30 mouse cellular contexts compared by ENCODE assay signal in genomic region chr19:25504878-25505277, GRCm38 (mm10). TPM values are rescaled to one million over a fixed set of nuclear protein-coding genes. Genes with fewer than 3 reads are reported as not detected.
DNase-seq lines count a peak whose midpoint lies in the region; ATAC-seq and TF ChIP-seq lines count a peak whose summit lies in the region.
"Had no signal": no experiment of that assay in that cellular context is flagged by ENCODE, and none has a peak within 500 bp of the region (broad histone marks: within the 10 kb centered on the region; RNA-seq: fewer than 3 reads in every experiment).

No protein-coding gene starts in this region.

- no peak overlapping the region for H3K9ac ChIP-seq in embryonic facial prominence, embryonic 12.5 days
- H3K9ac ChIP-seq in liver, postnatal 0 days (replicated peaks), result no peak overlapping the region
- no peak overlapping the region for H3K9ac ChIP-seq in liver, embryonic 12.5 days
- no peak overlapping the region for H3K9ac ChIP-seq in embryonic facial prominence, embryonic 14.5 days (ENCODE audit: low read depth, low read length)
- H3K9ac ChIP-seq: forebrain, embryonic 13.5 days; hindbrain, embryonic 12.5 days; kidney, embryonic 15.5 days; midbrain, embryonic 12.5 days had no signal

- peaks cover 13% of the 10 kb centered on the region for H3K4me1 ChIP-seq in embryonic facial prominence, embryonic 12.5 days
- peaks cover 18% of the 10 kb centered on the region for H3K4me1 ChIP-seq in embryonic facial prominence, embryonic 10.5 days
- H3K4me1 ChIP-seq in liver, postnatal 0 days (ENCODE audit: insufficient read depth), result peaks cover 9% of the 10 kb centered on the region
- peaks cover 6% of the 10 kb centered on the region; the same call in 1 of the 2 replicates for H3K4me1 ChIP-seq in liver, embryonic 12.5 days
- peaks cover 9% of the 10 kb centered on the region for H3K4me1 ChIP-seq in embryonic facial prominence, embryonic 14.5 days (ENCODE audit: control insufficient read depth, insufficient read depth, low read length)

- no peak for TF ChIP-seq CTCF in liver, postnatal 0 days (IDR thresholded peaks at IDR 0.05; ENCODE audit: low read depth)

- H3K36me3 ChIP-seq in embryonic facial prominence, embryonic 12.5 days, result no peaks in the 10 kb centered on the region
- no peaks in the 10 kb centered on the region for H3K36me3 ChIP-seq in embryonic facial prominence, embryonic 10.5 days (replicated peaks)
- H3K36me3 ChIP-seq in liver, postnatal 0 days (replicated peaks; ENCODE audit: insufficient read depth, low read length), result no peaks in the 10 kb centered on the region
- no peaks in the 10 kb centered on the region for H3K36me3 ChIP-seq in liver, embryonic 12.5 days
- no peaks in the 10 kb centered on the region for H3K36me3 ChIP-seq in embryonic facial prominence, embryonic 14.5 days (ENCODE audit: control insufficient read depth, insufficient read depth, low read length)
- H3K36me3 ChIP-seq: G1E; hindbrain, embryonic 12.5 days; kidney, embryonic 15.5 days; midbrain, embryonic 12.5 days had no signal

- H3K27me3 ChIP-seq in embryonic facial prominence, embryonic 12.5 days, result peaks cover 70% of the 10 kb centered on the region
- H3K27me3 ChIP-seq in embryonic facial prominence, embryonic 10.5 days (replicated peaks; ENCODE audit: low read depth, poor library complexity, severe bottlenecking), result peaks cover 85% of the 10 kb centered on the region
- H3K27me3 ChIP-seq in liver, postnatal 0 days (ENCODE audit: insufficient read depth, low read length), result peaks cover 62% of the 10 kb centered on the region
- peaks cover 75% of the 10 kb centered on the region for H3K27me3 ChIP-seq in liver, embryonic 12.5 days (replicated peaks)
- H3K27me3 ChIP-seq in embryonic facial prominence, embryonic 14.5 days (replicated peaks; ENCODE audit: control insufficient read depth, insufficient read depth, low read length), result peaks cover 73% of the 10 kb centered on the region

- H3K27ac ChIP-seq in embryonic facial prominence, embryonic 12.5 days, result no peak overlapping the region
- H3K27ac ChIP-seq in embryonic facial prominence, embryonic 10.5 days (replicated peaks), result no peak overlapping the region
- no peak overlapping the region for H3K27ac ChIP-seq in liver, postnatal 0 days (ENCODE audit: low read depth)
- H3K27ac ChIP-seq in liver, embryonic 12.5 days, result no peak overlapping the region
- no peak overlapping the region for H3K27ac ChIP-seq in embryonic facial prominence, embryonic 14.5 days (replicated peaks; ENCODE audit: low read depth, low read length)
- H3K27ac ChIP-seq: forebrain, embryonic 13.5 days; gastrocnemius, adult 2 months; hindbrain, embryonic 12.5 days; kidney, embryonic 15.5 days; midbrain, embryonic 12.5 days had no signal

- peaks cover 3% of the 10 kb centered on the region; the same call in 1 of the 2 replicates for H3K9me3 ChIP-seq in embryonic facial prominence, embryonic 12.5 days
- peaks cover 9% of the 10 kb centered on the region for H3K9me3 ChIP-seq in embryonic facial prominence, embryonic 10.5 days
- H3K9me3 ChIP-seq in liver, postnatal 0 days (ENCODE audit: low read length), result no peaks in the 10 kb centered on the region
- H3K9me3 ChIP-seq in liver, embryonic 12.5 days (replicated peaks), result no peaks in the 10 kb centered on the region
- H3K9me3 ChIP-seq in embryonic facial prominence, embryonic 14.5 days (ENCODE audit: control insufficient read depth, low read length), result peaks cover 10% of the 10 kb centered on the region; the same call in 1 of the 2 replicates
- H3K9me3 ChIP-seq: forebrain, embryonic 13.5 days; hindbrain, embryonic 12.5 days; kidney, embryonic 15.5 days; midbrain, embryonic 12.5 days had no signal

- H3K4me3 ChIP-seq in embryonic facial prominence, embryonic 12.5 days, result peak overlapping the region; percentile 31; the same call in 1 of the 2 replicates
- no peak overlapping the region for H3K4me3 ChIP-seq in embryonic facial prominence, embryonic 10.5 days
- 0 out of 2 replicates have a peak overlapping the region, but pooled peaks have one; percentile 15 for H3K4me3 ChIP-seq in liver, postnatal 0 days (ENCODE audit: low read depth, low read length)
- no peak overlapping the region for H3K4me3 ChIP-seq in liver, embryonic 12.5 days
- no peak overlapping the region for H3K4me3 ChIP-seq in embryonic facial prominence, embryonic 14.5 days (ENCODE audit: low read depth, low read length)

- H3K4me2 ChIP-seq in embryonic facial prominence, embryonic 12.5 days (replicated peaks), result no peak overlapping the region; the same call in 1 of the 2 replicates
- no peak overlapping the region for H3K4me2 ChIP-seq in liver, postnatal 0 days (ENCODE audit: low read depth, low read length)
- H3K4me2 ChIP-seq in liver, embryonic 12.5 days, result no peak overlapping the region
- H3K4me2 ChIP-seq in embryonic facial prominence, embryonic 14.5 days (ENCODE audit: low read depth, low read length), result peak overlapping the region; percentile 53; the same call in 1 of the 2 replicates

- DNase-seq in embryonic facial prominence, embryonic 10.5 days (ENCODE audit: low spot score), result no peak
- DNase-seq in liver, postnatal 0 days, result no peak
- no peak for DNase-seq in embryonic facial prominence, embryonic 14.5 days (ENCODE audit: low spot score)
- no peak for DNase-seq in gastrocnemius, adult 8-10 months (ENCODE audit: low spot score in 2 of 2)
- no peak for DNase-seq in right cerebral cortex, postnatal 36 days (ENCODE audit: low spot score in 2 of 2)
- DNase-seq: adrenal gland, adult 8-10 months; cerebellum, adult 18-20 months; cerebellum, postnatal 36 days; gastrocnemius, adult 2 months; heart, adult 18-20 months; kidney, adult 11 months; kidney, postnatal 36 days; liver; thymus, postnatal 25 days had no signal

- 28% methylated on average over 10 of the region's 10 CpGs for WGBS in embryonic facial prominence, embryonic 12.5 days
- 26% methylated on average over 10 of the region's 10 CpGs for WGBS in embryonic facial prominence, embryonic 10.5 days
- 19% methylated on average over 10 of the region's 10 CpGs for WGBS in liver, postnatal 0 days (ENCODE audit: insufficient replicate concordance)
- WGBS in liver, embryonic 12.5 days (ENCODE audit: insufficient replicate concordance), result 21% methylated on average over 10 of the region's 10 CpGs
- 32% methylated on average over 10 of the region's 10 CpGs for WGBS in embryonic facial prominence, embryonic 14.5 days

- no peak for TF ChIP-seq EP300 in liver, postnatal 0 days (IDR thresholded peaks at IDR 0.05; ENCODE audit: low read depth)

- no peak for ATAC-seq in embryonic facial prominence, embryonic 12.5 days (ENCODE audit: insufficient number of reproducible peaks, insufficient read depth, low FRiP score, low TSS enrichment)
- no peak for ATAC-seq in liver, postnatal 0 days
- no peak for ATAC-seq in liver, embryonic 12.5 days
- ATAC-seq in embryonic facial prominence, embryonic 14.5 days (ENCODE audit: low read depth), result no peak
- peak; percentile 80 for ATAC-seq in megakaryocyte progenitor cell, adult 5-6 weeks (replicated peaks; ENCODE audit: poor library complexity)
- ATAC-seq: CD4-positive, CD25-positive, alpha-beta regulatory T cell, adult 4 months; lung, postnatal 0 days had no signal

RNA-seq across cellular contexts. Expression of gene Dmrt1, which starts 0.5 kb away (rescaled TPM):
- 0.39 and 0.55 TPM in 2 replicates for polyA plus RNA-seq in embryonic facial prominence, embryonic 12.5 days (2016; fragmentation: Nextera tagmentation; extraction: Ambion mirVana)
- polyA plus RNA-seq in embryonic facial prominence, embryonic 10.5 days (2016; fragmentation: Nextera tagmentation; extraction: Ambion mirVana), result 0.20 and 0.23 TPM in 2 replicates
- polyA plus RNA-seq in liver, postnatal 0 days (2015; fragmentation: Nextera tagmentation; extraction: Ambion mirVana), result not detected in 2 replicates
- 0.06 TPM in 1 of 2 replicates, not detected in the other for polyA plus RNA-seq in liver, embryonic 12.5 days (2016; fragmentation: Nextera tagmentation; extraction: Ambion mirVana)
- polyA plus RNA-seq in embryonic facial prominence, embryonic 14.5 days (2014; fragmentation: Nextera tagmentation; extraction: Ambion mirVana), result 0.20 and 0.29 TPM in 2 replicates
- total RNA-seq in megakaryocyte progenitor cell, adult 5-6 weeks (2015), result not detected in 2 replicates
- not detected in 2 replicates for total RNA-seq in megakaryocyte progenitor cell, adult 5-6 weeks (2017)
- total RNA-seq in gastrocnemius, adult 8-10 months (2022), result not detected
- total RNA-seq: adrenal gland, adult 8-10 months; G1E; gastrocnemius, adult 2 months; heart, adult 18-20 months; heart, postnatal 10 days; layer of hippocampus, adult 8-10 months; left cerebral cortex, postnatal 14 days; monocyte, adult 5-6 weeks had no signal
- polyA plus RNA-seq: CD4-positive, CD25-positive, alpha-beta regulatory T cell, adult 4 months; frontal cortex, adult 2 months; G1E; hindbrain, embryonic 12.5 days; kidney, embryonic 15.5 days; liver, embryonic 16.5 days; lung, postnatal 0 days had no signal

Comparison
In these comparisons a context has a peak if more than half of its experiments do, and no peak if none do; other contexts are left out.
1. H3K4me3 ChIP-seq: peak in embryonic facial prominence, embryonic 12.5 days (single experiment) and liver, postnatal 0 days (single experiment); none in embryonic facial prominence, embryonic 10.5 days (single experiment), liver, embryonic 12.5 days (single experiment) and embryonic facial prominence, embryonic 14.5 days (single experiment).